Mouse (Mus musculus) midbrain, embryonic 14.5 days (tissue): ENCODE measurements around the gene Ptprh. TPM values are rescaled to one million over a fixed set of nuclear protein-coding genes. Genes with fewer than 3 reads are reported as not detected.

Experiments
- ATAC-seq: fragments of 200-750 bp; cut with Nextera tagmentation; 2 replicates; pipeline ENCODE4 v1.8.0; 2017; ENCODE audit warnings: moderate number of reproducible peaks, moderate library complexity; ENCODE audit not compliant: low FRiP score, low TSS enrichment
- DNase-seq: peaks from one replicate; pipeline ENCODE4 v3.0.0-alpha.2; 2015
- H3K27ac ChIP-seq: fragments of 300-500 bp; sonication (generic); replicated peaks from 2 replicates; pipeline ENCODE4 v1.5.1; 2014; ENCODE audit warnings: mild to moderate bottlenecking, low read depth, low read length, moderate library complexity
- H3K27me3 ChIP-seq: fragments of 300-500 bp; sonication (generic); 2 replicates; pipeline ENCODE4 v1.6.1; 2014; ENCODE audit warnings: low read length, control low read depth, mixed read lengths; ENCODE audit not compliant: control insufficient read depth, insufficient read depth
- H3K36me3 ChIP-seq: fragments of 300-500 bp; sonication (generic); 2 replicates; pipeline ENCODE4 v1.6.1; 2014; ENCODE audit warnings: low read length, control low read depth; ENCODE audit not compliant: control insufficient read depth, insufficient read depth
- H3K4me1 ChIP-seq: fragments of 300-500 bp; sonication (generic); 2 replicates; pipeline ENCODE4 v1.6.1; 2014; ENCODE audit warnings: mild to moderate bottlenecking, antibody characterized with exemption, low read length, control low read depth; ENCODE audit not compliant: control insufficient read depth, insufficient read depth
- H3K4me2 ChIP-seq: fragments of 300-500 bp; sonication (generic); 2 replicates; pipeline ENCODE4 v1.6.1; 2014; ENCODE audit warnings: mild to moderate bottlenecking, low read length, moderate library complexity
- H3K4me3 ChIP-seq: fragments of 300-500 bp; sonication (generic); replicated peaks from 2 replicates; pipeline ENCODE4 v1.5.1; 2014; ENCODE audit warnings: low read depth, low read length
- H3K9ac ChIP-seq: fragments of 300-500 bp; sonication (generic); replicated peaks from 2 replicates; pipeline ENCODE4 v1.6.1; 2014; ENCODE audit warnings: mild to moderate bottlenecking, low read length, moderate library complexity
- H3K9me3 ChIP-seq: fragments of 300-500 bp; sonication (generic); 2 replicates; pipeline ENCODE4 v1.6.1; 2016; ENCODE audit warnings: low read length, control low read depth, mixed read lengths; ENCODE audit not compliant: control insufficient read depth
- WGBS: fragments of 180-500 bp; shearing (Covaris S2); extraction: QIAGEN DNeasy Blood & Tissue Kit; methylation state at CpG from one replicate; pipeline ENCODE4 v1.1.7; 2014; 5-methylcytosine and 5-hydroxymethylcytosine counted together
- polyA plus RNA-seq: library from polyadenylated mRNA; unstranded; fragments of >200 nt; fragmentation: Nextera tagmentation; extraction: Ambion mirVana; gene quantifications from 2 replicates; pipeline ENCODE4 v1.2.1, GENCODE M21; 2014

The Ptprh gene
- polyA plus RNA-seq, 1 experiment from 2014 or later, result 0.09 TPM

- H3K27ac ChIP-seq, result no peak overlapping the region
- DNase-seq (no peak), ATAC-seq (no peak)
- H3K4me2 ChIP-seq, result no peak overlapping the region
- peaks cover 89% of the 10 kb centered on the region for H3K36me3 ChIP-seq
- H3K4me1 ChIP-seq, result no peaks in the 10 kb centered on the region
- H3K9me3 ChIP-seq, result no peaks in the 10 kb centered on the region
- no peak overlapping the region for H3K9ac ChIP-seq
- no peak overlapping the region for H3K4me3 ChIP-seq
- no peaks in the 10 kb centered on the region for H3K27me3 ChIP-seq
- 82% methylated on average over 11 of the region's 11 CpGs for WGBS
Measured at GRCm38 (mm10) chr7:4641155-4641554, 37.3 kb upstream of the Ptprh start.

GRCm38 (mm10) chr7:4636179-4636578, 32.3 kb upstream of the Ptprh start:
- DNase-seq, result no peak
- WGBS, result 91% methylated on average over 4 of the region's 4 CpGs
- Histone ChIP-seq H3K9me3 (no peaks in the 10 kb centered on the region), H3K36me3 (peaks cover 88% of the 10 kb centered on the region), H3K4me2 (no peak overlapping the region), H3K27ac (no peak overlapping the region), H3K27me3 (no peaks in the 10 kb centered on the region), H3K4me1 (no peaks in the 10 kb centered on the region), H3K9ac (no peak overlapping the region), H3K4me3 (no peak overlapping the region)
- no peak for ATAC-seq

DNA sequence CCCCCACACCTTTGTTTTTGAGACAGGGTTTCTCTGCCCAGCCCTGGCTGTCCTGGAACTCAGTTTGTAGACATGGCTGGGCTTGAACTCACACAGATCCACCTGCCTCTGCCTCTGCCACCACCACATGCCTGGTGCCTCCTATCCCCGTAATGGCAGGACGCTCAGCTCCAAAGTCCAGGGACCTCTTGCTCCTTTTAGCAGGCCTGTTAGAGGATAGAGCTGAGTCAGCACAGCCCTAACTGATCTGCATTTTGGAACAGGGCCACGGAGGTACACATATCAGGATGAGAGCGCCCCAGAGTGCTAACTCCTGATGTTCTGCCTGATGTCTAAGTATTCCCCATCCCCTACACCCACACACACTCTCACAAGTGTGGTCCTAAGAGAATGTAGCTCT, 27.2 kb upstream of the Ptprh start, which contains the start of gene Tmem86b:
Tmem86b (minus strand) TSS at position 392 of the 400 bp plus-strand sequence.
- DNase-seq (no peak), ATAC-seq (no peak)
- no peak within 1 kb of the TSS for H3K4me2 ChIP-seq
- no peaks in the 10 kb centered on the region for H3K4me1 ChIP-seq
- H3K9ac ChIP-seq, result no peak within 1 kb of the TSS
- no peak within 1 kb of the TSS for H3K4me3 ChIP-seq
- no peaks in the 10 kb centered on the region for H3K27me3 ChIP-seq
- WGBS, result 93% methylated on average over 4 of the region's 4 CpGs
- peaks cover 74% of the 10 kb centered on the region for H3K36me3 ChIP-seq
- H3K27ac ChIP-seq, result no peak within 1 kb of the TSS
- H3K9me3 ChIP-seq, result no peaks in the 10 kb centered on the region

GRCm38 (mm10) chr7:4630198-4630597, 26.4 kb upstream of the Ptprh start:
- DNase-seq, result no peak
- Histone ChIP-seq H3K27me3 (no peaks in the 10 kb centered on the region), H3K4me2 (no peak overlapping the region), H3K9me3 (no peaks in the 10 kb centered on the region), H3K4me1 (no peaks in the 10 kb centered on the region), H3K27ac (no peak overlapping the region), H3K4me3 (no peak overlapping the region), H3K9ac (no peak overlapping the region), H3K36me3 (peaks cover 67% of the 10 kb centered on the region)
- 91% methylated on average over 1 of the region's 1 CpGs for WGBS
- no peak for ATAC-seq

DNA sequence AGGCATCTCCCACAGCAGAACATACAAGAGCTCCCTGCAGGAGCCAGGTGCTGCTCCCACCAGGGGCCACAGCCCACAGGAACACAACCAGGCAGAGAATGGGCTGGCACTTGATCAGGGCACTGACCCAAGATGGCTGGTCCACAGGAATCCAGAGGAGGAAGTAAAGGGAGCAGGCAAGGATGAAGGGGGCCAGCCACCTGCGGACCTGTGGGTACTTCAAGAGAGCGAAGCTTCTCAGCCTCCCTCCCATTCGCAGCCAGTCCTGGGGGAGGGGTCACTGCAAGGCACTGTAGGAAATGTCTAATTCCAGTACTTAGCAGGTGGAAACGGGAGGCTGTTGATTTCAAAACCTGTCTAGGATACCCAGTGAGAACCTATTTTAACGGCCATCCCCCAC, 25.7 kb upstream of the Ptprh start:
- Histone ChIP-seq H3K27me3 (no peaks in the 10 kb centered on the region), H3K9ac (no peak overlapping the region), H3K4me2 (no peak overlapping the region), H3K4me1 (no peaks in the 10 kb centered on the region), H3K9me3 (no peaks in the 10 kb centered on the region), H3K4me3 (no peak overlapping the region), H3K36me3 (peaks cover 62% of the 10 kb centered on the region), H3K27ac (no peak overlapping the region)
- ATAC-seq (no peak), DNase-seq (no peak)
- WGBS, result 94% methylated on average over 5 of the region's 5 CpGs

- H3K4me1 ChIP-seq, result no peaks in the 10 kb centered on the region
- no peaks in the 10 kb centered on the region for H3K27me3 ChIP-seq
- no peak for ATAC-seq
- H3K9ac ChIP-seq, result no peak overlapping the region
- WGBS, result 85% methylated on average over 2 of the region's 2 CpGs
- H3K9me3 ChIP-seq, result no peaks in the 10 kb centered on the region
- peaks cover 28% of the 10 kb centered on the region for H3K36me3 ChIP-seq
- H3K4me2 ChIP-seq, result no peak overlapping the region
- no peak overlapping the region for H3K27ac ChIP-seq
- H3K4me3 ChIP-seq, result no peak overlapping the region
- no peak for DNase-seq
Measured at GRCm38 (mm10) chr7:4625928-4626327, 22.1 kb upstream of the Ptprh start.

GRCm38 (mm10) chr7:4624343-4624742, 20.5 kb upstream of the Ptprh start:
- H3K9ac ChIP-seq, result no peak overlapping the region
- H3K27ac ChIP-seq, result no peak overlapping the region
- H3K4me3 ChIP-seq, result no peak overlapping the region
- no peaks in the 10 kb centered on the region for H3K27me3 ChIP-seq
- 49% methylated on average over 1 of the region's 1 CpGs for WGBS
- H3K4me1 ChIP-seq, result no peaks in the 10 kb centered on the region
- ATAC-seq (no peak), DNase-seq (no peak)
- peaks cover 14% of the 10 kb centered on the region for H3K36me3 ChIP-seq
- no peak overlapping the region for H3K4me2 ChIP-seq
- no peaks in the 10 kb centered on the region for H3K9me3 ChIP-seq

DNA sequence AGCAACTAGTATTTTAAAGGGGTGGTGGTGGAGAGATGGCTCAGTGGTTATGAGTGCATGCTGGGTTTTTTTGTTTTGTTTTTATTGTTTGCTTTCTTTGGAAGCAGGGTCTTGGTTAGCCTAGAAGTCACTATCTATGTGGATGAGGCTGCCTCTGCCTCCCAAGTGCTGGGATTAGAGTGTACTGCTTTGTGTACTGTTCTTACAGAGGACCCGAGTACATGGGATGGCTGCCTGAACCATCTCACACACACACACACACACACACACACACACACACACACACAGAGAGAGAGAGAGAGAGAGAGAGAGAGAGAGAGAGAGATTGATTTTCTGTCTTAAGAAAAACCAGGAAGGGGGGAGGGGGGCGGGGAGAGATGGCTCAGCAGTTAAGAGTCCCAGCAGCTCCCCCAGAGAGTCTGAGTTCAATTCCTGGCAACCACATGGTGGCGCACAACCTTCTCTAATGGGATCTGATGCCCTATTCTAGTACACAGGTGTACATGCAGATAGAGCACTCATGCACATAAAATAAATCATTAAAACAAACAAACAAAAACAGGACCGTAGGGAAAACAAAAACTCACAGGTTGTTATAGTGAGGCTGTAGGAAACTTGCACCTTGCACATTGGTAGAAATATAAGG, 19.8 kb upstream of the Ptprh start:
- ATAC-seq (no peak; the same call in 1 of the 2 replicates), DNase-seq (peak; percentile 79)
- Histone ChIP-seq H3K4me2 (no peak overlapping the region), H3K9me3 (no peaks in the 10 kb centered on the region), H3K27me3 (no peaks in the 10 kb centered on the region), H3K9ac (no peak overlapping the region), H3K36me3 (peaks cover 7% of the 10 kb centered on the region), H3K27ac (no peak overlapping the region), H3K4me1 (no peaks in the 10 kb centered on the region), H3K4me3 (no peak overlapping the region)
- WGBS, result 26% methylated on average over 4 of the region's 4 CpGs

GRCm38 (mm10) chr7:4619979-4620378, 16.1 kb upstream of the Ptprh start:
- Histone ChIP-seq H3K9ac (no peak overlapping the region), H3K4me3 (no peak overlapping the region), H3K36me3 (no peaks in the 10 kb centered on the region), H3K27me3 (no peaks in the 10 kb centered on the region), H3K27ac (no peak overlapping the region), H3K4me2 (no peak overlapping the region), H3K9me3 (no peaks in the 10 kb centered on the region), H3K4me1 (no peaks in the 10 kb centered on the region)
- 39% methylated on average over 1 of the region's 1 CpGs for WGBS
- DNase-seq (peak; percentile 25), ATAC-seq (no peak)
